Mouse (Mus musculus) left cerebral cortex, postnatal 4 days (tissue): ENCODE data around the gene Igfbp7. TPM values are rescaled to one million over a fixed set of nuclear protein-coding genes. Genes with fewer than 3 reads are reported as not detected.
"Not testable (repeated sequence)": the region's sequence is repeated elsewhere in the genome, so short reads cannot be mapped to it uniquely, and the experiment has no call there.

Source experiments
- DNase-seq: peaks from one replicate; pipeline ENCODE4 v3.0.0-alpha.2; 2022
- intact Hi-C: fragments of 180-260 bp; cut with DNase I; formaldehyde crosslinking; loops from one replicate; pipeline ENCODE4 v1.15.1; 2025
- total RNA-seq, 2 experiments: library from RNA; stranded (reverse); gene quantifications; 2 replicates each; pipeline ENCODE4 v1.2.3; 2021

Igfbp7 gene
- 10 to 100 TPM; 35.5 to 40.3 TPM for total RNA-seq

DNA sequence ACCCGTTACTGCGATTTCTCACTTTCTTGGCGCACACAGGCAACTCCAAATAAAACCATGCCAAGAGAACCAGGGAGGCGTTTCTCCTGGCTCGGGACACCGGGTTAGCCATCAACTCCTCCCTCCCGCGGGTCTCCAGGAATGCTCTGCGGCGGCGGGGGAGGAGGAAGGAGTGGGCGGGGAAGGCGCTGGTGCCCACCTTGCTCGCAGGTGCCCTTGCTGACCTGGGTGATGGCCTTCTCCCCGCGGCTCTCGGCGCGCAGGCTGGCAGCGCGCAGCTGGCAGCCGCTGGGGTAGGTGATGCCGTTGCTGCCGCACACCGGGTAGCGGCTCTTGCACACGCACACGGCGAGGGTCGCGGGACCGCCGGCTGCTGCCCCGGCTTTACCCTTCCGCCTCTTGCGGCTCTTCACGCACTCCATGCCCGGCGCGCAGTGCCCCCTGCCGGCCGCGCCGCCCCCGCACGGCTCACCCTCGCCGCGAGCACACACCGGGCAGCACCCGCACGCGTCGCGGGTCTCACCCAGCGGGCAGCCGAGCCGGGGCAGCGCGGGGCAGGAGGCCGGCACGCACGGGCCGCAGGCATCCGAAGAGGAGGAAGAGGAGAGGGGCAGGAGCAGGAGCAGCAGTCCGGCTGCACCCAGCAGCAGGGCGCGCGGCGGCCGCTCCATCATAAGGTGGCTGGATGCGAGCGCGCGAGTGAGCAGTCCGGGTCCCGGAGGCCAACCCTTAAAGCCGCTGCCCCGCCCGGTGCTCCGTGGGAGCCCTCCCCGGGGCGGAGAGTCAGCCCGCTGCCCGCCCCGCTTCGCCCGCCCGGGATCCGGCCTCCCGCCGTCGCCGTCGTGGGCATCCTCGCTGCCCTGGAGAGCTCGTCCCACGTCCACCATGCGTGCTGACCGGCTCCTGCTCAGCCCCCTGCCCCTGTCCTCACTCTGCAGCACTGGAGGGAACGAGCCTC is at the start of gene Igfbp7:
Igfbp7 (minus strand) TSS at position 701 of the 958 bp plus-strand sequence.
- intact Hi-C loops: no loop called here
- peak; percentile 62 for DNase-seq

DNA sequence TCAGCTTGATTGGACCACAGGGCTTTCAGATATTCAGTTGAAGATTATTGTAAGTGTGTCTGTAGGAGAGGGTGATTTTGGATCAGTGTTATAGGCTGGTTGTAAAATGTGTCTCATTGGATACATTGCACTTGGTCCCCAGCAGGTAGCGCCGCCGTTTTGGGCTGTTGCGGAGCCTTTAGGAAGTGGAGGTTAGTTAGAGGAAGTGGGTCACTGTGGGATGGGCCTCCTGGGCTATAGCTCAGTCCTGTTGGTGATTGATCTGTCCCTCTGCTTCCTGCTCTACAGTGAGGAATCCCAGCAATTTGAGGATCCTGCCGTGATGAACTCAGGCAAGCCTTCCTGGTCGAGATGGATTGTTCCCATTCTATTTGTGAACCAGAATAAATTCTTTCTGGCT is 44.3 kb upstream of the Igfbp7 start:
- intact Hi-C loops: no loop called here

DNA sequence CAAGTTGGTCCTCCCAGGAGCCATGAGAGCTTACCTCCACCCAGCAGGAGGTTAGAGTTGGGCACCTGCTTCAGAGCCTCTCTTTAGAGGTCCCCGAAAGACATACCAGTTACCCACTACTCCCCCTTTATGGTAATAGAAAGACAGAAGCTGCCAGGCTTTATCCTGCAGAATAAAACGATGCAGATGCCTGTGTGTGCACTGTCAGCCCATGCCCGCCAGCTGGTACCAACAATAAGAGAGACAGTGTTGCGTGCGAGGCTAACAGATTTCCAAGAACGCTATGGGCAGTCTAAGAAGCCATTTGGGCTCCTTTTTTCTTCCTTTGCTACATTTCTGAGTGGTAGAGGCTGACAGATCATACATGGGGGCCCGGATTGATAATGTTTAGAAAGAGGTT is 41.7 kb upstream of the Igfbp7 start:
- intact Hi-C loops: no loop called here
- DNase-seq: no peak

More for the DNA sequence above, 44.3 kb upstream of the Igfbp7 start:
- DNase-seq: no peak

DNA sequence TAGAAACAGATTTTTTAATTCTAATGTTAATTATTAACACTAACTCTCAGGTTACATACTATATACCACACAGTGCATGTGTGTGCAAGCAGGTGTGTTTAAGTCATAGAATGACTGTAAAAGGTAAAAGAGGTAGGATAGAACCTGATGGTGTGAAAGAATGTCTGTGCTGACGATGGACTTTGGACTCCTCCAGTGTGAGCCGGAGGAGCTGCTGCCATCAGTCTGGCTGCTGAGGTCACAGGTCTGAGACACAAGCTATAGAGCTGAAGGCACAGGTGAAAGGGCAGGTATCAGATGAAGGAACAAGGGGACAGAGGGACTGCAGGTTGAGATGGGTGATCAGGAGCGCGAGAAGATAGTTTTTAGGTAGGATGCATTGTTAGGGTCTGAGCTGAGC is 37.6 kb upstream of the Igfbp7 start:
- DNase-seq: no peak
- intact Hi-C loops: no loop called here

DNA sequence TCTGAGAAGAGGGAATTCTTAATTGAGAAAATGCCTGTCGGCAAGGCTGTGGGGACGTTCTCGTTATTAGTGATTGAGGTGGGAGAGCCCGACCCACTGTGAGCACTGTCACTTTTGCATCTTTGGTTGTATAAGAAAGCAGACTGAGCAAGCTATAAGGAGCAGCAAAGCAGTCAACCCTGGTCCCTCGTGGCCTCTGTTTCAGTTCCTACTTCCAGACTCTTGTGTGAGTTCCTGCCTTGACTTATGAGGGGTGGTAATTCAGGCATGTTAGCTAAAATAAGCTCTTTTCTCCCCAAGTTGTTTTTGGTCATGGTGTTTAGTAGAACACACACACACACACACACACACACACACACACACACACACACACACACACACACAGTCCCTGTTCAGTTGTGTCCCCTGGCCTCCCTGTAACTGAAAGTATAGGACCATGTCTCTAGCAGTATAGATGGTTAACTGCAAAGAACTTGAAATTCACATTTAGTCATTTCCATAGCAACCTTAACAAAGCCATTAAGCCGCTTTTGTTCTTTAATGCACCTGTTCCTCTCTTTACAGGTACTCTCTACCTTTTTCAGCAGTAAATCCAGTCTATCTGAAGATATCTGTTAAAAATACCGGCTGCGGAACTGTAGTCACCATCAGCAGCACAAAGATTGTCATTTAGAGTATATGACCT is 36.2 kb upstream of the Igfbp7 start:
- DNase-seq: no peak
- intact Hi-C loops: no loop called here

DNA sequence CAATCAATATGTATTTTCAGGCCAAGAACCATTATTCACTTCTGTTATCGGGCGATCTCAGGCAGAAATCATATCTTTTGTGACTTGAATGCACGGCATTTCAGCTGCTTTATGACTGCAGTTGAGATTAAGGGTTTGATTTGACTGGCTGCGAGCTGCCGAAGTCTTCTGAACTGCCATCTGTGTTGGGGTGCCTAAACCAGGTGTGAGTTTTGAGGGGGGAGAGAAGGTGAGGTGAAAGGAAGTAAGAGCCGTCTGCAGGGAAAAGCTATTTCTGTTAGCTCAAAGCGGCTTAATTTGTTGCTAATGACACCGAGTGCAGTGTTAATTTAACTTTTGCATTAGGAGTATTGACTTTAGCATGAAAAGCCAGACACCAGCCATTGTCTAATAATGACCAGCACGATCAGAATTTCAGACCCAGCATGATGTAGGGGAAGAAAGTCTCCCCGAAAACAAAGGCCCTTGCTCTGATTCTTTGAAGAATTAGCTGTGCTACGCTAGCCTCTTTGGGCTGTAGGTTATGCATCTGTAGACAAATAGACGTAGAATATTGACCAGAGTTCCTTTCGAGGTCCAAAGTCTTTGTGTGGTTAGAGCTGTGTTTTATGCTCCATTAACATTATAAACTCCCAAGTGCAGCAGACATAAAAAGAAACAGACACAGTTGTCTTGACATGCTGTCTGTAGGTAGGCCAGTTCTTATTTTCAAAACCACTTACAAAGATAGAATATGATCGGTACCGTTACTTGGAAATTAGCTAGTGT is 35.2 kb upstream of the Igfbp7 start:
- no peak for DNase-seq
- intact Hi-C loops: no loop called here

DNA sequence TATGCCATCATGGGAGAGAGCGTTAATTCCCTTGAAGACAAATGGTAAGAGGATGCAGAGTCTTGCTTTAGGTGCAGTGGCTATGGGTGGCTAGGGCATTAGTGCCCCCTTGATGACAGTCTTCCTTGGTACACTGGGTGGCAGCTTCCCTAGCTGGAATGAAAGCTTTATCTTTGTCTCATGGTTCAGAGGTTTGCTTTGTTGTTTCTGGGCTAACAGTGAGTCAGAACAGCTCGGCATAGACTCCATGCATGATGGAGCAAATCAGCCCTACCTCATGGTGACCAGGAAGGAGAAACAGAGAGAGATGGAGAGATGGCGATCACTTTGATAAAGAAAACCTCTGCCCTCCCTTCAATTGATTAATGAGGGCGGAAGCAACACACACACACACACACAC is 28.5 kb upstream of the Igfbp7 start:
- intact Hi-C loops: no loop called here
- DNase-seq: no peak

DNA sequence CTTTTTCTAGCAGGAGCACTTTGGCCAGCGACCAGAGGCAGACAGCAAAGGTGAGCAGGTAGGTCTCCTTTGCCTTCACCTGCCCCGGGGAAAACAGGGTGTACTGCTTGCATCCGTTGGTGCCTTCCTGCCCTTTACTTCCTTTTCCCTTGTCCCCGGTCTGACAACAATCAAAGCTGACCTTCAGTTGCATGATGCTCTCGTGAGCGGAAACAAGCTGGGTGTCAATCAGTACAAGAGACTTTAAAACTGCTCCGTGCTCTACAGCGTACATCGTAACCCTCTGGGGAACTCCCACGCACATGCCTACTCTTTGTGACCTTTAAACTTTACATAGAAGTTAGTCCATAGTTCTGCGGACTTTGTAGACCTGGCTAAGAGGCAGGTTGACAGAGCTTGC is 26.2 kb upstream of the Igfbp7 start:
- intact Hi-C loops: no loop called here
- no peak for DNase-seq

DNA sequence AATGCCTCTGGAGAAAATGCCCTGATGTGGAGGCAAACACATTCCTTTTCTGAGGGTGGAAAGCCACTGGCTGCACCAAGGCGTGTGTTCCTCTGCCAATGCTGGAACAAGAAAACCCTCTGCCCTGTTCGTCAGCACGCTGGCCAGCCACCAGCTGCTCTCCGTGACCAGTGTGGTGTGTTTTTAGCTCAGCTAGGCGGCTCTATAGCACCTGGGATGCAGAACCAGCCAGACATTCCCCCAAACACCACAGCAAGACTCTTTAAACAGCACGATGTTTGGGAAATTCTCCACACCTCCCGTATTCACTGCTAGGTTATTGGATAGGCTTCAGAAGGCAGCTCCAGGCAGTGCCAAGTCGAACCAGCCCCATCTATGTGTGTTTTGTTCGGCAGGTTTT is 25.7 kb upstream of the Igfbp7 start:
- intact Hi-C loops: no loop called here
- no peak for DNase-seq

DNA sequence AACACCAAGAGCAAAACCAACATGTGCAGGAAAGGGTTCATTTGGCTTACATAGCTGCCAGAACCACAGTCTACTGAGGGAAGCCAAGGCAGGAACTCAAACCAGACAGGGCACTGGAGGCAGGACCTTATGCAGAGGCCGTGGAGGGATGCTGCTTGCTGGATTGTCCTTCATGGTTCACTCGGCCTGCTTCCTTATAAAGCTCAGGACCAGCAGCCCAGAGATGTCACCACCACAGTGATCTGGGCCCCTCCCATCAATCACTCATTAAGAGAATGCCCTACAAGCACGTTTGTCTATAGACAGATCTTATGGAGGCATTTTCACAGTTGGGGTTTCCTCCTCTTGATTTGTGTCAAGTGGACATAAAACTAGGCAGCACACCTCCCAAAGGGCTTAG is 25.3 kb upstream of the Igfbp7 start:
- intact Hi-C loops: no loop called here
- no peak for DNase-seq

DNA sequence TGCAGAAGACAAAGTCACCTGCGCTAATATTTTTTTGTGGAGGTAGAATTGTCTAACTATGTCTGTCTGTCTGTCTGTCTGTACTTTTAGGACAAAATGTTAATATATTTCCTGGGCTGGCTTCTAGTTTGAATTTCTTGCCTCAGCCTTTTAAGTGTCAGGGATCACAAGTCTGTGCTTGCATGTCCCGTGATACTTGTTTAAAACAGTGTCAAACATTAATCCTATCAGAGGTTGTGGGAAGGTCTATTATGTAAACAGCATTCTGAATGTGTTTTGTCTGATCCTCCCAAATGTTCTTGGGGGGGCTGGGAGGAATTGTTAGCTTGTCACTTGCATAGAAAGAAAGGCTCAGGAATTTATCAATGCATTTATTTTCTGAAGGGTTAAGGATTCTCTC is 24.6 kb upstream of the Igfbp7 start:
- intact Hi-C loops: no loop called here
- no peak for DNase-seq

DNA sequence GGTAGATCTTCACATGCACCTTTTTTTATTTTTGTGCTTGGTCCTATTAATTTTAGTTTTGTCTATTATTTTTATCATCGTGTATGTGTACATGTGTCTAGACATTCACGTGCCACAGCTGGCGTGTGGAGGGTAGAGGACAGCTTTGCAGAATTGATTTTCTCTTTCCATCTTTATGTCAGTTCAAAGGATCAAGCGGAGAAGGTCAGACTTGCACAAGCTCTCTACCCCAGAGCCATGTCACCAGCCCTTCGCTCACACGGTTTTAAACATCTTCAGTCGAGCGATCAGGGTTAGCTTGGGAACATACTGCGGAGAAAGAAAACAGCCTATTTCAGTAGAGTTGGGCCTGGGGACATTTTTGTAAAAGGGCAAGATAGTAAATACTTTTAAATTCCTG is 23.2 kb upstream of the Igfbp7 start:
- intact Hi-C loops: no loop called here
- no peak for DNase-seq

DNA sequence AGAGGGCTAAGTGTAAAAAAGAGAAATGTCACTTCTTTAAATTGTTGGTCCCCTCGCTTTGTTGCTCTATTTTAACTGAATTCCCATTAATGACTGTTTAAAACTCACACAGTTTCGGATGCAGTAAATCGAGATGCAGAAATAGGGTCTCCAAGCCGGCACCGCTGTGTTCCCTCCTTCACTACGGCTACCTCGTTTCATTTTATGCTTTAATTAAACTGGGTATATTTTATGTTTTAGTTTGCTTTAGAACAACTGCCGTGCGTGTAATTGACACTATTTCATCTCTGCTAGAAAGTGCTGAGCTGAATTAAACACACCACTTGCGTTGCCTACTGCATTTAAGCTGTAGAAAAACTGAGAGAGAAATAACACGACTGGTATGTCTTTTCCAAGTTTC is 22.6 kb upstream of the Igfbp7 start:
- intact Hi-C loops: no loop called here

DNA sequence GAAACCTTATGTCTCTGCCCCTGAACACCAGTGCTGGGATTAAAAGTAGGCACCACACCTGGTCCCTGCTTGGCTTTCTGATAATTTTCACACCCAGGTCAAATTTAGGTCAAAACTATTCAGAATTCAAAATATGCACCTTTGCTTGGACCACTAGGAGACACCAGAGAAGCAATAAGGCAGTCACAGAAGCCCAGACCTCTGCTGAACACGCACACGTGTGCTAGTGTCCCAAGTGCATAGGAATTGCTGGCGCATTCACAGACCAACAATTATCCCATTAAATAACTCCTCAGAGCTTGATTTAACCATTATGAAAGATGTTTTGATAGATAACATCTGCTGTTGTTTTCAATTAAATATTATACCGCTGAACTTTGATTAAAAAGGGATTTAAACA is 22.2 kb upstream of the Igfbp7 start:
- intact Hi-C loops: no loop called here
- no peak for DNase-seq

More for the DNA sequence above, 22.6 kb upstream of the Igfbp7 start:
- no peak for DNase-seq

DNA sequence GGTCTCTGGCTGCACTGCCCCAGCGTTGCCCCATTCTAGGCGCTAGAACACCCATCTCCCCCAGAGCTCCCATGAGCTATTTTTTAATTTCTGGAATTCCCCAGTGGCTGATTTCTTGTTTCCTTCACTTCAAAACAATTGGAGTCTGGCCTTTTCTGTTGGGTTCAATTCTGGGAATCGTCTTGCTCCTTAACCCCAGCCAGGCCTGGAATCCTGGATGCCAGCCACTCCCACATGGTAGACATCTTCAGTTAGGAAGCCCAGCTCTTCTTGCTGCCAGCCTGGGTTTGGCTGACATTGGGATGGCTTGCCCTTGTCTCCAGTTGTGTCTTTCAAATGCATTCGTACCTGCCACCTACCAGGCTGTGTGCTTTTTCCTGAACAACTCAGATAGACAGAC is 20.7 kb upstream of the Igfbp7 start:
- no peak for DNase-seq
- intact Hi-C loops: no loop called here

DNA sequence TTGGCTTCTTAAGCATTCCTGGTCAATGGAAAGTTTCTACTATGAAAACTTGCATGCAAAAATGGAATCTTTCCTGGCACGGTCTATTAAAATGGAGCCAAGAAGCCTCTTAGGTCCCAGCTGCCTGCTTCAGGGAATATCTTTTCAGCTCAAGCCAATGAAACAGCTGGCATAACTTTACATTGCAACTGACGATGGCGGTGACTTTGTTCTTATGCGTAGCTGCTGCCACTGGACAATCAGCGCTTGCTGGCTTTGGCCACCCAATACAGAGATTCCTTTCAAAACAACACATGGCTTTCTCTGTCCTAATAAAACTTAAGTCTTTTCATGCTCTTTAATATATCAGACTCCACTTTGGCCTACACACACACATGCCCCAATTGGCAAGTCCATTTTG is 20.1 kb upstream of the Igfbp7 start:
- DNase-seq: no peak
- intact Hi-C loops: no loop called here

DNA sequence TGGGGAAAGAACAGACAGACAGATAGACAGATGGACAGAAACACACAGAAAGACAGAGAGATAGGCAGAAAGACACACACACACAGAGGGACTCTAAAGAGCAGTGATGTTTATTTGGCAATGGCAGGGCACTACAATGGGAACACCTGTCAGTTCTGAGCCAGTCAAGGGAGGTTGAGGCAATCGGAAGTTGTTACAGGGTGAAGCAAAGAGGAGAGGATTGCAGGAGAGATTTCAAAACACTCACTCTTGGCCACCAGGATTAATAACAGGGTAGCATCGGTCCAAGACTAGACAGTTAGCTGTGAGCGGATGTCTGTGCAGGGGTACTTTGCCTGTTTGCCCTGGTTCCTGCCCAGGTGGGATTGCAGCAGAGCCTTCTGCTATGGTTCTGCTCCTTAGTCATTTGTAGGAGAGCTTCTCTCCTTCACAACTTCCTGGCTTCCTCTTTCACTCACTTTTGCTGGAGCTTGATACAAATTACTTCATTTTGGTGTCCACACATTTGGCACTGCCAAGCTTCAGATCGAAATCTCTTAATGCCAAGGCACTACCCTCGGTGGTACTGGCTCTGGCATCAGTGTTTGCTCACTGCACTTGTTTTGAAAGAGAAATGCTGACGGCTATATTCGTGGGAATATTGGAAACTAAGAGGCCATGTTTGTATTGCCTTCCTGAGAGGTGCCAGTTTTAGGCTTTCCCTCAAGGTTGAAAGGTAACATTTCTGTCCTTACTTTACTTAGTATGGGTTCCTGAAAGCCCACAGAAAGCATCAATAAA is 18.1 kb upstream of the Igfbp7 start:
- intact Hi-C loops: no loop called here
- DNase-seq: no peak

DNA sequence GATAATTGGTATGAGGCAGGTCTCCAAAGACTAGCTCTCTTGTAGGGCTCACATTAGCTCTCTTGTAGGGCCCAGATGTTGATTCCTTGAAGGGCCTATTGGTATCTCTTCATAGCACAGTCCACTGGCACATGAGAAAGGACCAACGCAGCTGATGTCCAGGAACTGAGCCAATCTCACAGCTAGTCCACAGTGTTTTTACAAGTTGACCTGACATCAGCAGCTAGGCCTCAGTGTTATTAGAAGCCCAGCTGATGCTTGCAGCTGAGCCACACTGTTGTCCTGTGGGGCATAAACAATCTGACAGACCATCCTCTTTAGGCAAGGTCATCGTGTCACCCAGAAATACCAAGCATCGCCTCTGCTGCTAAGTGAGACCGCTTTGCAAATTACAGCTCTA is 11.7 kb upstream of the Igfbp7 start:
- intact Hi-C loops: not testable (repeated sequence)
- DNase-seq: peak; percentile 19

DNA sequence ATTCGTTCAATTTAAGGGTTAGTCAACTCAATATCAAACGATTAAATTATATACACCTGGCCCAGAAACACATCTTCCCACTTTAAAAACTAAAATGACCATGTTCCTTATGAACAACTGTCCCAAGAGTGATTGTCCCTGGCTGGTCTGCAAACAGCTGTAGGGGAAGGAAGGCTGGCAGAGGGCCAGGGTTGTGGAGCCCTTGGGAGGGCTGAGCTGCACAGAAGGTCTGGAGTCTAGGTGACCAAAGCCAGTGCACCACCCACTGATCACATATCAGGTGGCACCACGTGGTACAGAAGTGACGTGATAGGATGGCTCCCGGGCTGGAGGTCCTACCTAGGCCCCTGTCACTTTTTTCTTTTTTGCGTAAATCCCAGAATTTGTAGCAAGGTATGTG is 8.2 kb upstream of the Igfbp7 start:
- DNase-seq: no peak
- intact Hi-C loops: no loop called here

DNA sequence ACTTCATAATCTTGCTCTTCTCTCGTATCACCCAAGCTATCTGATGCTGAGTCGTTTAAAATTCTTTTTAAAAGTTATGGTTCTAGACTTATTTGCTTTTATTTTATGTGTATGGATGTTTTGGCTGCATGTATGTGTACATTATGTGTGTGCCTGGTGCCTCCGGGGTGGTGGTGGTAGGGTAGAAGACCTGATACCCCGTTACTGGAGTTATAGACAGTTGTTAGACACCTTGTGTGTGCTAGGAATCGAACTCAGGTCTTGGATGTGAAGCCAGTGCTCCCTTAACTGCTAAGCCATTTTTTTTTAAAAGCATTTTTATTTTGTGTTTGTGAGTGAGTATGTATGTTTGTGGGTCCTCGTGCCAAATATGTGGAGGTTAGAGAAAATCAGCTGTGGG is 689 bp upstream of the Igfbp7 start:
- intact Hi-C loops: no loop called here
- no peak for DNase-seq
